Mouse (Mus musculus) cerebellum, adult 2 months (tissue): Measurements from ENCODE around the gene Plk4. TPM values are rescaled to one million over a fixed set of nuclear protein-coding genes. Genes with fewer than 3 reads are reported as not detected.

Experiments used
- DNase-seq, 2 experiments: peaks; one replicate each; pipeline ENCODE4 v3.0.0; 2021
- H3K27ac ChIP-seq: fragments of 200-500 bp; 2 replicates; pipeline ENCODE4 v1.5.1; 2012; ENCODE audit warnings: low read length, control low read depth, inconsistent platforms; ENCODE audit not compliant: insufficient read depth
- H3K27me3 ChIP-seq: fragments of 200-500 bp; 2 replicates; pipeline ENCODE4 v1.6.1; 2012; ENCODE audit warnings: inconsistent platforms, mild to moderate bottlenecking, low read length, moderate library complexity; ENCODE audit not compliant: control insufficient read depth, insufficient read depth
- H3K4me1 ChIP-seq: fragments of 200-500 bp; 2 replicates; pipeline ENCODE4 v1.6.1; 2011; ENCODE audit warnings: low read length; ENCODE audit not compliant: control insufficient read depth, insufficient read depth
- H3K4me3 ChIP-seq: fragments of 200-500 bp; replicated peaks from 2 replicates; pipeline ENCODE3; 2011; ENCODE audit warnings: mild to moderate bottlenecking, low read depth, low read length, control low read depth; ENCODE audit not compliant: insufficient read depth
- CTCF ChIP-seq: fragments of 200-500 bp; IDR thresholded peaks from 2 replicates; pipeline ENCODE4 v1.5.1; 2011; ENCODE audit warnings: low read depth, mild to moderate bottlenecking, control low read depth, low read length, moderate library complexity, borderline replicate concordance; ENCODE audit not compliant: insufficient read depth
- POLR2A ChIP-seq: fragments of 200-500 bp; IDR thresholded peaks from 2 replicates; pipeline ENCODE4 v1.6.1; 2011; ENCODE audit warnings: low read length, control low read depth, borderline replicate concordance; ENCODE audit not compliant: insufficient read depth
- WGBS: fragments of 180-500 bp; shearing (Covaris S2); methylation state at CpG from one replicate; pipeline ENCODE4 v1.1.7; 2018; 5-methylcytosine and 5-hydroxymethylcytosine counted together
- polyA plus RNA-seq: library from polyadenylated mRNA; depleted of rRNA; stranded (reverse); fragments of >200 nt; gene quantifications from 2 replicates; pipeline ENCODE4 v1.2.3, GENCODE M21; 2012; rRNA removed

Gene Plk4
- polyA plus RNA-seq = 2.3 and 2.6 TPM in 2 replicates

GRCm38 (mm10) chr3:40799530-40800372, at the start of gene Plk4:
Gene Plk4 (plus strand): TSS chr3:40800019.
- WGBS = 1% methylated on average over 66 of the region's 66 CpGs
- DNase-seq = peak; percentile 95 to 96
- Histone ChIP-seq H3K27me3 (no peaks in the 10 kb centered on the region), H3K27ac (no peak within 1 kb of the TSS), H3K4me3 (peak within 1 kb of the TSS; percentile 76), H3K4me1 (no peaks in the 10 kb centered on the region)
- TF ChIP-seq CTCF (no peak), POLR2A (peak; percentile 49; the same call in 1 of the 2 replicates)

GRCm38 (mm10) chr3:40760746-40761145, 39.1 kb upstream of the Plk4 start:
- WGBS = 93% methylated on average over 3 of the region's 3 CpGs
- DNase-seq = no peak

GRCm38 (mm10) chr3:40761312-40761711, 38.5 kb upstream of the Plk4 start:
- no peak for DNase-seq

More at GRCm38 (mm10) chr3:40760746-40761145, 39.1 kb upstream of the Plk4 start:
- H3K4me1 ChIP-seq = no peaks in the 10 kb centered on the region
- no peaks in the 10 kb centered on the region for H3K27me3 ChIP-seq
- no peak overlapping the region for H3K27ac ChIP-seq
- no peak overlapping the region for H3K4me3 ChIP-seq
- TF ChIP-seq POLR2A (no peak), CTCF (no peak)

GRCm38 (mm10) chr3:40793783-40794182, 6.0 kb upstream of the Plk4 start:
- WGBS = 88% methylated on average over 2 of the region's 2 CpGs
- Histone ChIP-seq H3K27ac (no peak overlapping the region), H3K4me3 (no peak overlapping the region), H3K4me1 (no peaks in the 10 kb centered on the region), H3K27me3 (no peaks in the 10 kb centered on the region)
- DNase-seq = no peak
- no peak for TF ChIP-seq POLR2A
- no peak for TF ChIP-seq CTCF

More at GRCm38 (mm10) chr3:40761312-40761711, 38.5 kb upstream of the Plk4 start:
- Histone ChIP-seq H3K27me3 (no peaks in the 10 kb centered on the region), H3K4me1 (no peaks in the 10 kb centered on the region), H3K4me3 (no peak overlapping the region), H3K27ac (no peak overlapping the region)
- no peak for TF ChIP-seq POLR2A
- no peak for TF ChIP-seq CTCF
- 89% methylated on average over 2 of the region's 2 CpGs for WGBS

GRCm38 (mm10) chr3:40798054-40798453, 1.8 kb upstream of the Plk4 start:
- no peak overlapping the region for H3K4me3 ChIP-seq
- no peaks in the 10 kb centered on the region for H3K27me3 ChIP-seq
- no peak overlapping the region for H3K27ac ChIP-seq
- H3K4me1 ChIP-seq = no peaks in the 10 kb centered on the region
- WGBS = 88% methylated on average over 1 of the region's 1 CpGs
- no peak for DNase-seq
- TF ChIP-seq CTCF = no peak

GRCm38 (mm10) chr3:40798500-40798899, 1.3 kb upstream of the Plk4 start:
- TF ChIP-seq POLR2A (no peak), CTCF (peak; percentile 43; the same call in 1 of the 2 replicates)
- no peaks in the 10 kb centered on the region for H3K4me1 ChIP-seq
- H3K27ac ChIP-seq = no peak overlapping the region
- 36% methylated on average over 7 of the region's 7 CpGs for WGBS
- no peak overlapping the region for H3K4me3 ChIP-seq
- H3K27me3 ChIP-seq = no peaks in the 10 kb centered on the region
- DNase-seq = peak; percentile 23 to 27

GRCm38 (mm10) chr3:40800373-40800823, 579 bp downstream of the Plk4 start:
- H3K27ac ChIP-seq = no peak overlapping the region
- H3K4me1 ChIP-seq = no peaks in the 10 kb centered on the region
- H3K27me3 ChIP-seq = no peaks in the 10 kb centered on the region
- peak overlapping the region; percentile 76 for H3K4me3 ChIP-seq
- no peak for TF ChIP-seq CTCF
- TF ChIP-seq POLR2A = no peak
- peak in 1 of 2 experiments; percentile 36 for DNase-seq
- under 1% methylated on average over 32 of the region's 37 CpGs for WGBS

- Histone ChIP-seq H3K4me1 (no peaks in the 10 kb centered on the region), H3K27me3 (no peaks in the 10 kb centered on the region), H3K4me3 (no peak overlapping the region), H3K27ac (no peak overlapping the region)
- TF ChIP-seq POLR2A (no peak), CTCF (no peak)
- 70% methylated on average over 2 of the region's 2 CpGs for WGBS
- no peak for DNase-seq
These were observed 7.1 kb downstream of the Plk4 start for GRCm38 (mm10) chr3:40806871-40807270.
